Mouse (Mus musculus) small intestine, adult 2 months (tissue): ENCODE measurements around the gene Arsg. TPM values are rescaled to one million over a fixed set of nuclear protein-coding genes. Genes with fewer than 3 reads are reported as not detected.

Source experiments
- H3K27ac ChIP-seq: fragments of 200-500 bp; 2 replicates; pipeline ENCODE4 v1.5.1; 2012; ENCODE audit warnings: low read depth, low read length, control low read depth, inconsistent platforms; ENCODE audit not compliant: insufficient read depth
- H3K27me3 ChIP-seq: fragments of 200-500 bp; 2 replicates; pipeline ENCODE4 v1.6.1; 2012; ENCODE audit warnings: mild to moderate bottlenecking, moderate library complexity, low read length, inconsistent platforms; ENCODE audit not compliant: control insufficient read depth, insufficient read depth
- H3K36me3 ChIP-seq: fragments of 200-500 bp; 2 replicates; pipeline ENCODE4 v1.6.1; 2012; ENCODE audit warnings: mild to moderate bottlenecking, low read length, control low read depth, inconsistent platforms; ENCODE audit not compliant: control insufficient read depth, insufficient read depth
- H3K4me1 ChIP-seq: fragments of 200-500 bp; 2 replicates; pipeline ENCODE4 v1.6.1; 2012; ENCODE audit warnings: low read length, inconsistent platforms, mixed read lengths; ENCODE audit not compliant: control insufficient read depth, insufficient read depth, insufficient read length
- H3K4me3 ChIP-seq: fragments of 200-500 bp; 2 replicates; pipeline ENCODE4 v1.5.1; 2012; ENCODE audit warnings: low read depth, mild to moderate bottlenecking, control low read depth, inconsistent platforms, low read length, moderate library complexity
- CTCF ChIP-seq: fragments of 200-500 bp; IDR thresholded peaks from 2 replicates; pipeline ENCODE4 v1.5.1; 2012; ENCODE audit warnings: low read depth, mild to moderate bottlenecking, control low read depth, inconsistent platforms, low read length, moderate library complexity, mixed read lengths; ENCODE audit not compliant: insufficient replicate concordance, insufficient read length; ENCODE audit errors: extremely low read depth
- POLR2A ChIP-seq: fragments of 200-500 bp; IDR thresholded peaks from 2 replicates; pipeline ENCODE4 v1.6.1; 2012; ENCODE audit warnings: low read depth, mild to moderate bottlenecking, control low read depth, inconsistent platforms, low read length, moderate library complexity
- WGBS: fragments of 180-500 bp; shearing (Covaris S2); methylation state at CpG from one replicate; pipeline ENCODE4 v1.1.7; 2018; 5-methylcytosine and 5-hydroxymethylcytosine counted together
- polyA plus RNA-seq: library from polyadenylated mRNA; depleted of rRNA; stranded (reverse); fragments of >200 nt; gene quantifications from 2 replicates; pipeline ENCODE4 v1.2.3, GENCODE M21; 2012; rRNA removed

Gene Arsg
- polyA plus RNA-seq, 1 experiment: 3.1 TPM

- TF ChIP-seq CTCF: no peak
- no peak for TF ChIP-seq POLR2A
- H3K36me3 ChIP-seq: no peaks in the 10 kb centered on the region
- H3K27me3 ChIP-seq: no peaks in the 10 kb centered on the region
- no peak overlapping the region for H3K4me3 ChIP-seq
- H3K27ac ChIP-seq: no peak overlapping the region
- 87% methylated on average over 6 of the region's 6 CpGs for WGBS
- H3K4me1 ChIP-seq: no peaks in the 10 kb centered on the region
These were observed 147.2 kb downstream of the Arsg start for GRCm38 (mm10) chr11:109620356-109620755.

GRCm38 (mm10) chr11:109621183-109621582 is 148.0 kb downstream of the Arsg start:
- Histone ChIP-seq H3K36me3 (no peaks in the 10 kb centered on the region), H3K27me3 (no peaks in the 10 kb centered on the region), H3K4me1 (no peaks in the 10 kb centered on the region), H3K4me3 (no peak overlapping the region), H3K27ac (no peak overlapping the region)
- 11% methylated on average over 2 of the region's 2 CpGs for WGBS
- no peak for TF ChIP-seq POLR2A
- no peak for TF ChIP-seq CTCF

- Histone ChIP-seq H3K4me3 (no peak overlapping the region), H3K36me3 (no peaks in the 10 kb centered on the region), H3K27ac (no peak overlapping the region), H3K27me3 (no peaks in the 10 kb centered on the region), H3K4me1 (no peaks in the 10 kb centered on the region)
- WGBS: 29% methylated on average over 15 of the region's 15 CpGs
- TF ChIP-seq CTCF (no peak), POLR2A (no peak)
These were observed 149.4 kb downstream of the Arsg start for GRCm38 (mm10) chr11:109622518-109623037.

Other genes with a start within 250 kb of the Arsg start
- gene Rgs9, start 175.2 kb upstream of the Arsg start, polyA plus RNA-seq: 1.9 and 2.9 TPM in 2 replicates
- gene Gna13, start 110.5 kb upstream of the Arsg start, polyA plus RNA-seq: 38.5 and 60.3 TPM in 2 replicates
- gene 9930022D16Rik, start 59.5 kb upstream of the Arsg start, polyA plus RNA-seq: not detected in 2 replicates
- 4.2 and 10.5 TPM in 2 replicates for gene Amz2, start 47.4 kb upstream of the Arsg start, polyA plus RNA-seq
- gene Slc16a6, start 224 bp downstream of the Arsg start, polyA plus RNA-seq: 4.2 and 7.8 TPM in 2 replicates
- gene Wipi1, start 138.6 kb downstream of the Arsg start, polyA plus RNA-seq: 5.4 and 6.7 TPM in 2 replicates
- 22.8 and 40.8 TPM in 2 replicates for gene Prkar1a, start 176.0 kb downstream of the Arsg start, polyA plus RNA-seq
- 12.1 and 25.3 TPM in 2 replicates for gene Fam20a, start 248.9 kb downstream of the Arsg start, polyA plus RNA-seq